Mouse (Mus musculus): ENCODE results near the gene Rdm1.

GRCm38 (mm10) chr11:101663229-101664027 lies 36.4 kb downstream of the Rdm1 start:
- TF ChIP-seq POLR2A (IDR thresholded peaks at IDR 0.05; ENCODE audit: control insufficient read depth, extremely low read depth, insufficient read depth, low read length, poor library complexity) (no peak), CTCF (IDR thresholded peaks at IDR 0.05; ENCODE audit: borderline replicate concordance, control insufficient read depth, extremely low read depth, insufficient read depth, low read length, poor library complexity) (no peak)
